Mouse (Mus musculus) left cerebral cortex, postnatal 10 days (tissue): ENCODE results near the gene Csnk2b. TPM values are rescaled to one million over a fixed set of nuclear protein-coding genes. Genes with fewer than 3 reads are reported as not detected.
A peak's percentile ranks its signal among the peaks of the same experiment; 100 is the strongest.
"Not testable (repeated sequence)": the region's sequence is repeated elsewhere in the genome, so short reads cannot be mapped to it uniquely, and the experiment has no call there.

Experiments used
- DNase-seq, 2 experiments: peaks; one replicate each; pipeline ENCODE4 v3.0.0; 2021 to 2022; ENCODE audit warnings: low spot score in 2 of 2, mixed read lengths in 1 of 2; ENCODE audit errors: extremely low spot score in 1 of 2
- intact Hi-C: fragments of 180-260 bp; cut with DNase I; formaldehyde crosslinking; loops from one replicate; pipeline ENCODE4 v1.15.1; 2025
- total RNA-seq, 2 experiments: library from RNA; stranded (reverse); gene quantifications; 2 replicates each; pipeline ENCODE4 v1.2.3; 2021

Gene Csnk2b
- total RNA-seq, 2 experiments from 2014 or later: 196 to 210 TPM

DNA sequence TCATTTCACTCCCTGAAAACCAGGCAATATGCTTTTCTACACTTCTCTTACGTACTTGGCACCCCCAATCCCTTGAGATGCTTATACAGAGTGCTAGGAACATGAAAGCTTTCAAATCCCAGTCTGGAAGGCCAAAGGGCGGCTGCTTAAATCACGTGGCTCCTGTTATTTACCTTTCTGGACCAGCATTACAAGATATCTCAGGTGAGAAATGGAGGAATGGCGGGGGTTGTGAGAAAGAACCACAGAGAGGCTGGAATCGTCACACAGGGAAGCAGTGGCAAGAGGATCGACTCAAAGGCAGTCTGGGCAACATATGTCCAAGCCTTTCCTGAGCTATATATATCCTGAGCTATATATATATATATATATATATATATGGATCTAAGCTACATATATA lies 3.7 kb upstream of the Csnk2b start:
- DNase-seq: no peak
- intact Hi-C loops: no loop called here

DNA sequence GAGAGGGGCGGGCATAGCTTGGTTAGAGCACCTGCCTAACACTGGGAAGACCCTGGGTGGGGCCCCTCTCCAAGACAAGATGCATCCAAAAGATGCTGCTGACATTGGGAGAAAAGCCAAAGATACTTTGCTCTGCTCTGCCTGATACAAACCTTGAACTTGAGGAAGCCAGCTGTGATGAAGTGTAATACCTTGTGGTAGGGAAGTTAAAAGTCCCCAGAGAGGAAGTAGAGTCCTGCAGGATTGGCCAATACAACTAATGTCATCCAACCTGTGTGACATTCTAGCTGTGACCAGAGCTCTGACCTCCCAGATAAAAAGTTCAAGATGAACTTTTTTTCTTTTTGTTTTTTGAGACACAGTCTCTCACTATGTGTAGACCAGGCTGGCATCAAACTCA lies 3.2 kb upstream of the Csnk2b start:
- DNase-seq: no peak
- intact Hi-C loops: no loop called here

DNA sequence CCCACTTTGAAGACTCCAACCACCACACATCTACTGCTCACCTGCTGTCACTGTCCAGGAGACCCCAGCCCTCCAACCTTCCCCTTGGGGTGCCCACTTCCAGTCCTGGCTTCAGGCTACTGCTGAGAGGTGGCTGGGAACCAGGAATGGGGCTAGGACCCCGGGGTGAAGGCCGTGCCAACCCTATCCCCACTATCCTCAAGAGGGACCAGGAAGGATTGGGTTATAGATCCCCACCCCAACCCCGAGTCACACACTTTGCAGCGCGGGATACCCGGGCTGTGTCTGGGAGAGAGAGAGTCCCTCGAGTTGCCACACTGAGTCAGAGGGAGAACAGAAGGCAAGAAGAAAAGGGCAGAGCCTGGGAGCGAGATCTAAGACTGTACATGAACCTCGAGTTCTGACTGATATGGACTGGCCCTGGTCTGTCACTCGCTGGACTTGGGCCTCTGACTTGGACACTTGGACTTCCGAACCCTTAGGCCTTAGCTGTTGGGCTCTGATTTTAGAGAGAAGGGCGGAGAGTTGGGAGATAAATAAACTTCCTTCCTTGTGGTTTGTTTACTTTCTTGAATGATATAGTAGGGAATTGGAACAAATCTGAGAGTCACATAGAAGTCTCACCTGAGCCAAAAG lies 2.5 kb upstream of the Csnk2b start:
- intact Hi-C loops: not testable (repeated sequence)

DNA sequence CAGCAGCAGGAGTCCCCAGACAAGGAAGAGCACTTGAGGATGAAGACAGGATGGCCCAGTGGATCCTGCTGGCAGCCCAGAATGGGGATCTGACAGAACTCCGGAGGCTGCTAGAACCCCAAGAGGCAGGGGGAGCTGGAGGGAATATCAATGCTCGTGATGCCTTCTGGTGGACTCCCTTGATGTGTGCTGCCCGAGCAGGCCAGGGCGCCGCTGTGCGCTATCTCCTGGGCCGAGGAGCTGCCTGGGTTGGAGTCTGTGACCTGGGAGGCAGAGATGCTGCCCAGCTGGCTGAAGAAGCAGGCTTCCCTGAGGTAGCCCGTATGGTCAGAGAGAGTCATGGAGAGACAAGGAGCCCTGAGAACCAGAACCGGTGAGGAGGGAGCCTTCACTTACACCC lies 1.4 kb upstream of the Csnk2b start:
- DNase-seq, intact Hi-C loops: not testable (repeated sequence)

More for the DNA sequence above, 2.5 kb upstream of the Csnk2b start:
- not testable (repeated sequence) for DNase-seq

DNA sequence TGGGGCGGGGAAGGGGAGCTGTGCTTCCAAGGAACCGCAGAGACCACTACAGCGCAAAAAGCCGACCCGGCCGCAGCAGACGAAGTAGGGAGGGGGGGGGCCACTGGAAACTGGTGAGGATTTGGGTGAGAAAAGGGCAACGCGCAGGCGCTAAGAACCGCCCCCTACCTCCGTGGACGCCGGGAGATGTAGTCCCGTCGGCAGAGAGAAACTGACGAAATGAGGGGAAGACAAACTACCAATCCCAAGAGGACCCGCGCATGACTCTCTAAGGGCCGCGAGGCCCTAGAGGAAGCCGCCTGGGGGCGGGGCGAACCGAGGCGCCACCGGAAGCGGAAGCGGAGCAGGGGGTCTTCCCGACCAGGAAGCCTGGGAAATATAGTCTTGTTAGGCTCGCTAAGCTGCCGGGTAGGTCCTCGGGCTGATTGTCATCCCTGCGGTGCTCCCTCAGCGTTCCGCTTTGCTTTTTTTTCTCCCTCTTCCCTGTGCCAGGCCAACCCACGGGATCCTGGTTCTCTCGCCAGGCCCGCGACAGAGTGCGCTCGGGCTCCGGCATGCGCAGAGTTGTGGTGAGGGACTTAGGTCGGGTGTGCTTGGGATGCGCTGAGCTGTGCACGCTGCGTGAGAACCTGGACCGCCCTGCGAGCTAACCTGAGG lies 582 bp downstream of the Csnk2b start, which contains the start of gene Gpank1:
Gpank1 (plus strand) TSS at position 313 of the 657 bp plus-strand sequence.
- intact Hi-C loops: no loop called here
- DNase-seq: peak; percentile 98 to 99

DNA sequence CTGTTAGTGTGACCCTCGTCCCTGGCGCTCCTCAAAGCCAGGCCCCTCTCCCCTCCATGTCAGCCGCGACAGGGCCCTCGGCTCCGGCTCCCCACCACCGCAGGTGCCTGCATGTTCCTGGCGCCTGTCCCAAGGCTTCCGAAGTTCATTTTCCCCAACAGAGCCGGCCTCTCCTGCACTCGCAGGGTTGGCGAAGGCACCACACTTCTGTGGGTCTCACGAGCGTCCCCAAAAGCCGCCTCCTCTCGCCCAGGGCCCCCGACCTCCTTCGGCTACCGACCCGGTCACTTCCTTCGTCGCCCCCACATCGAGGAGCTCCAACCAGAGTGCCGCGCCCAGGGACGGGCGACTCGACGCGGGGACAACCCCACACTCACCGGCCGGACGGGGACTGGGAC lies 1.1 kb downstream of the Csnk2b start:
- intact Hi-C loops: no loop called here
- DNase-seq: no peak

DNA sequence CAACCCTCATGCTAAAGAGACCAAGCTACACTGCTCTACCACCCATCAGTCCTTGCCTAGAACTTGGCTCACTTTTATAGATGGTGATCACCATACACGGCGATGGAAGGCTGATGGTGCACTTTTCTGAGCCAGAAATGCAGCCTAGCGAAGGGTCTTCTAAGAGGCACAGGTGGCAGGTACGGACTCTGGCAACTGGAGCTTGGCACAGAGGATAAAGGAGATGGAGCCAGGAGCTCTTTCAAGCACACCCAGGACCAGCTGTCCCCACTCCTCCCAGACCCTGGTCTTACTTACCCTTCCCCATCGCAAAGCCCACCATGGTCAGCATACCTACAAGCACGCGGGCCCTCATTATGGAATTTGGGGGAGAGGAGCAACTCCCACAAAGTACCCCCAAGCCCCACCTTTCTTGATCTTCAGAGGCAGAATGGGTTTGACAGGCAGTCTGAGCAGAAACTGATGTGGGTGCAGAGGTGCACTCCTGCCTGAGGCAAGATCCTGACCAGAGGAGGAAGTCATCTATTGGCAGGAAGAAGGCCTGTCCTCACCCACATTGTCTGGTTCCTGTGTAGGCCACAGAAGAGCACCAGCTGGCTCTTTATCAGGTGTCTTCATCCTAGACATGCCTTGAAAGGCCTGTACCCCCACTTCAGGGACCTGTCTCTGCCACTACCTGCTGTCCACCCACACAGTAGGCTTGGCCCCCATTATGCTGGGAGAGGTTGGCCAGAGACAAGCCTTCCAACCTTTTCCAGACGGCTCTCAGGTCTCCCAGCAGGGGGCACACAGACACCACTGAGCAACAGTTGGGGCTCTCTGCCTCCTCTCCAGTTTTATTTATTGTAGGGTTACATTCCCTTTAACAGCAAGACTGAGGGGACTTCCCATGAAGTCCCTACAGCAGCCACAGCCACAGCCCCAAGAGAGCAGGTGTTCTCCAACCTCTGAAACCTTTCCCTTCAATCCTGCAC lies 6.5 kb downstream of the Csnk2b start, which contains the start of gene Ly6g5b:
Ly6g5b (minus strand) TSS at position 383 of the 974 bp plus-strand sequence.
- intact Hi-C loops: loop anchor here (5.0 kb wide), 1 partner anchor 98 kb away; the partner anchor contains the start of gene Vwa7
- no peak for DNase-seq

DNA sequence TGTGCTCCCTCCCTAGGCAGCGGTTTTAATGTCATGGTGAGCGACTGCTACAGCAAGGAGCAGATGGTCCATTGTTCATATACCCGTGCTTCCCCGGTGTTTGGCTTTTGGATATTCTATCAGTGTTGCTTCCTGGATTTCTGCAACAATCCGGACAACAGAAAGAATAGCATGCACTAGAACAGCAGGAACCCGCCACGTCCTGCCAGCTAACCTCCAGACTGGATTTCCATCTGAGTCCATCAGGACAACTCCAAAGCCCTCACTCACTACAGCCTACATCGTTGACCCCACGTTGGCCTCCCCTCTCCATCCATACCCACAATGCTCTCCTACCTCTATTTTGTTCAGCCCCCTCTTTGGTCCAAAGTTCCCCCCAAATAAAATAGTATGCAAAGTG lies 10.1 kb downstream of the Csnk2b start:
- intact Hi-C loops: no loop called here
- DNase-seq: no peak

DNA sequence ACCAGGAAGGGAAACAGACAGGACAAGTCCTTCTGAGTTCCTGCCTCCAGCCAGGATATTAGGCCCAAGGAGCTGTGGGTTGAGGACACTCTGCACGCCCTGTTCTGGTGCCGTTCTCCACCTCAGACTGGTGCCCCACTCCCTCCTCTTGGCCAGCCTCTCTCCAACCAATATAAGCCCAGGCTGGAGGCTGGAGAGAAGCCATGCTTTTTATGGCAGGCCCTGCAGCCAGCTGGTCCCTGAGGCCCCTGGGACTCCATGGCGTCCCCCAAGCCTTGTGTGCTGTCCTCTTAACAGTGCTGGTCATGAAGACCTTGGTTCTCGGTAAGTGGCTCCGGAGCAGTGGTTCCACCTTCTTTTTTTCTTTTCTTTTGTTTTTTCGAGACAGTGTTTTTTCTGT lies 13.8 kb downstream of the Csnk2b start, which contains the start of gene Ly6g5c:
Ly6g5c (plus strand) TSS at position 183 of the 400 bp plus-strand sequence.
- DNase-seq: no peak
- intact Hi-C loops: loop anchor here (5.0 kb wide), 1 partner anchor 86 kb away; no protein-coding TSS in a partner anchor

DNA sequence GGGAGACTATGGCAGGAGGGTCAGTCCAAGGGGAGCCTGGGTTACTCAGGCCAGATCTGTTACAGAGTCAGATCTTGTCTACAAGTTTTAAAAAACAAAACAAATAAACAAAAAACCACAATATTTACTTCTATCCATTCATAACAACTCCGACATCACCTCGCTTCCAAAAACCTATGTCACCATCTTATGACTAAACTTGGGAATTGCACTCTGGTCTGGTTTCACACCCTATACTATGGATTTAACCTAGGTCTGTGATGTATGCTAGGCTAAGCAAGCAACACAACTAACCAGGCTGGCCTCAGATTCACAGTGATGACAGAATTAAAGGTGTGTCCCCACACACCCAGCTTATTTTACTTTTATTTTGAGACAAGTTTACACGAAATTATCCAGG lies 15.3 kb downstream of the Csnk2b start:
- intact Hi-C loops: loop anchor here (5.0 kb wide), 1 partner anchor 84 kb away; no protein-coding TSS in a partner anchor
- DNase-seq: no peak

DNA sequence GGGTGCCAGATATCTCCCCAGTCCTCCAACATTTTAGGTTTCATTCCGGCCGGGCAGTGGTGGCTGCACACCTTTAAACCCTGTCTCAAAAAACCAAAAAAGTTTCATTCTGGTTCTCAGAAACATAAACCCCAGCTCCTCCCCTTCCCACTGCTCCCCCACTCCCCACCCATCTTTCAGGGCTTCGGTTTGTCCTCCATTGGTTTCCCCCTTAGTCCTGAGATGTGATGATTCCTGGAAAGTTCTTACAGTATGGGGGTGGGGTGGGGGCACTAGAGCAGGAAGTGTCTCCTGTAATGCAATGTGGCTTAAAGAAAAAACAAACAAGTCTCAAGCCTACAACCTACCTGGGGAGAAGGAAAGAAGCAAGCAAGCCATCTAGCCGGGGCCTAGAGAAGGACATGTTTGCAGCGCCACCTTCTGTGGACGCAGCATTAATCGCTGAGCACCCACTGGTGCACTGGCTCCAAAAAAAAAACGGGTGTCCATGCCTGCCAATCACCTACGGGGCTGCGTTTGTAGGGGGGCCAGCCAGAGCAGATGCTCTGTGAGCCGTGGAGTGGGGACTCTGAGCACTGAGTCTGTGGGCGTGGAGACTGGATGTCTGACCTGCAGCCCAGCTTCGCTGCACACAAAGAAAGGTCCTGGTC lies 16.0 kb downstream of the Csnk2b start:
- no peak for DNase-seq

DNA sequence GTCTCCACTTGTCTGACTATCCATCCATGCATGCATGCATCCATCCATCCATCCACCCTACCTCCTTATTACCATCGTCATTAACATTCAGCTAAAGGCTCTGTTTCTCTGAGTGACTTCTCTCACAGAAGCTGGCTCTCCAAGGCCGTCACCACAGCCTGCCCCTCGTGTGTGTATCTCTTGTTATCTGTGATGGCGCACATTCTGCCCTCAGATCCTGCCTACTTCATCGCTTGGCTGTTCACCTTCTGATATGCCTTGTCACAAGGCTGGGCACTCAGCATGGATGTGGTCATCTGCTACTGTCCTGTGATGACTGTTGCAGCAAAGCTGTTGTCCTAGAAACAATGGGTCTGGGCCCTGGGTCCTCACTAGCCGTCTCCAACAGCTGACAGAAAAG lies 17.1 kb downstream of the Csnk2b start:
- DNase-seq: no peak
- intact Hi-C loops: loop anchor here (5.0 kb wide), 1 partner anchor 82 kb away; no protein-coding TSS in a partner anchor

More for the DNA sequence above, 16.0 kb downstream of the Csnk2b start:
- intact Hi-C loops: loop anchor here (5.0 kb wide), 1 partner anchor 84 kb away; no protein-coding TSS in a partner anchor

DNA sequence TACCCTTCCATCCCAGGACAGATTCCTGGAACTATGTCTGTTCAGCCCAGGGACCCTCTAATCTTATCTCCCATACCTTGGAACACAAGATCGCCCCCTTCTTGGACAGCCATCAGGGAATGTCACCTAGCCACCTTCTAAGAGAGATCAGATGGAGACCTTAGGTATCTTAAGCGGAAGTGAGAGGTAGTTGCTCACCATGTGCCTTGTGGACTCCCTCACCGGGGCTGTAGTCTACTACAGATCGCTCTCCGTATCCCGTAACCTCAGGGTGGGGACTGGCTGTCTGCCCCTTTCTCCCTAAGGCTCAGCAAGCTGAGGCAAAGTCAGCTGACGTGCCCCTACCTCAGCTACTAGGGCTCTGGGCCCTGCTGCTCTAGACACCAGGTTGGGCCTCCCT lies 17.8 kb downstream of the Csnk2b start:
- DNase-seq: no peak
- intact Hi-C loops: no loop called here

DNA sequence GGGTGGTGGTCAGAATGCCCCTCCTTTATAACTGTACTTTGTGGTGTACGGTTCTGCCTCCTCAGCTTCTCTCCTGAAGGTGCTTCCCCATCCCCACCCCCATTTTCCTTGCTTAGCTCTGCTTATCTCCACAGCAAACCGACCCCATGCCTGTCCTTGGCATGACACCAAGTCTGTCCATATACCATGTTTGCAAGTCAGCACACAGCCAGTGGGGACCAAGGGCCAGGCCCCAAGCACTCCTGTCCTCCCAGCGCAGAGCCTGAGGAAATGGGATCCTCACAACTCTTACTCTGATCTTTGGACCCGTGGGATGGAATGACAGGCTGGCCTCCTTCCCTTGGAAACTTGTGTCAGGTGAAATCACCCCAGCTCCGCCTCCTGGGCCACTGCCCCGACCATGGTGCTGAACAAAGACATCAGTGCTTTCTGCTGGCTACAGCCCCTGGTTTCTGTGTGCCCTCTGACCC lies 18.6 kb downstream of the Csnk2b start:
- intact Hi-C loops: no loop called here
- DNase-seq: no peak

DNA sequence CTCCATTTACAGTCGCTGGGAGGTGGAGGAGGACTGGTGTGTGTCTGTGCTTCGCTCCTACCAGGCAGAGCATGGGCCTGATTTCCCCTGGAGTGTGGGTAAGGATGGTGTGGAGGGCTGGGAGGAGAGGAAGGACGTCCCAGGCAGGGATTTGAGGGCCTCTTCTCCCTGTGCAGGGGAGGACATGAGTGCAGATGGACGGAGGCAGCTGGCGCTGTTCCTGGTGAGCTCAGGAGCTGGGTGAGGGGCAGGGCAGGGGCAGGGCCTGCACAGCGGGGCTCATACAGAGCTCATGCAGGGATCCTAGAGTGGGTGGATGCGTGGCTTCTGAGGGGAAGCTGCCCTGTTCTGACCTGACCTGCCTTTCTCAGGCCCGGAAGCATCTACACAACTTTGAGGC lies 19.6 kb downstream of the Csnk2b start:
- intact Hi-C loops: no loop called here
- DNase-seq: no peak

DNA sequence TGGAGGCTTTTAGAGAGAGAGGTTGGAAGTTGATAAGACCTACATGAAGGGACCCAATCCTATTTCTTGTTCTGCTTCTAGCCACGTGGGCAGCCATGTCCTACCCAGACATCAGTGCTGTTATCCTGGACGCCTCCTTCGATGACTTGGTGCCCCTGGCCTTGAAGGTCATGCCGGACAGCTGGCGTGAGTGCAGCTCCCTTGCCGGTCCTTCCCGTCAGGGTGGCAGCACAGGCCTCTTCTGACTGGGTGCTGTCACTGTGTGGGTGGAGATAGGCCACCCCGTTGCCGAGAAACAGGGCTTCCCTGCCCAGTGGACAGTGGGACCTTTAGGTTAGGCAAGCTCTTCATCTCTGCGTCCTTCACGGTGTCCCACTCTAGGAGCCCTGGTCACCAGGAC lies 20.7 kb downstream of the Csnk2b start:
- intact Hi-C loops: no loop called here
- no peak for DNase-seq

DNA sequence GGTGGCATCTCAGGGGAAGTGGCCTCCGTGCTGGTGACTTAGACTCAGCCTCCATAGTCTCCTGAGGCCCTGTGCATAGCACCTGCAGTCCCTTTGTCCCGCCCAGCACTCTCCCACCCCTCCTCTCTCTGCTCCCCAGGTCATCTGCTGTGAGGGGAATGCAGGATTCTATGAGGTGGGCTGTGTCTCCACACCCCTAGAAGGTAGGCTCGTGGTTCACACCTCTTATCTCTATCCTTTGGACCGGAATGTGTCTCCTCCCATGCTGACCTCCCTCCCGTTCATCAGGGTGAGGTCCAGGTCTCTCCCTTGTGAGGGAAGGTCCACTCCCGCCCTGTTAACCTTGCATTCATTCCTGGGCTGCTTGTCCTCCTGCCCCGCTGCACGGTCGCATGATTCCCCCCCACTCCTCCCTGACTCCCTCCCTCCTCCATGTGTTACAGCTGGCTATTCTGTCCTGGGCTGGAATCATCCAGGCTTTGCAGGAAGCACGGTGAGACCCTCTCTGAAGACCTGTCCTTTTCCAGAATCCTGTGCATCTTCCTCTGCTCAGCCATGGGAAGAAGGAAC lies 21.6 kb downstream of the Csnk2b start:
- intact Hi-C loops: no loop called here
- no peak for DNase-seq

DNA sequence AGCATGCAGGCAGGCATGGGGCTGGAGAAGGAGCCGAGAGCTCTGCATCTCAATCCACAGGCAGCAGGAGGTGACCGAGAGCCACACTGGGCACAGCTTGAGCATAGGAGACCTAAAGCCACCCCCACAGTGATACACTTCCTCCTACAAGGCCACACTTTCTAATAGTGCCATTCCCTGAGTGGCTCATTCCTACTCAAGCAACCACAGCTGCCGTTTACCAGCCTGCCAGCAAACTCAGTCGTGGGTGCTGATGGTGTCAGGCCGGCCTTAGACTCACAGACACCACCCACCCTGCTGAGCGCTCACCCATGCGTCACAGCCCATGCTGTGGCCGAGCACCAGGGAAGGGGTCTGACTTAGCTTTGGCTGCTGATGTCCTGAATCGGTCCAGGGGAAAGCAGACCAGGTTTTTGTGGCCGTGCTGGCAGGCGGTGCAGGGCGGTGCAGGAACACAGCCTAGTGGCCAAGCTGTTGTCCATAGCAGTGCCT lies 24.6 kb downstream of the Csnk2b start:
- DNase-seq: peak in 1 of 2 experiments; percentile 45
- intact Hi-C loops: loop anchor here (5.0 kb wide), 1 partner anchor 80 kb away; the partner anchor contains the start of gene Vwa7
